ENCODE assay signal across 8 mouse cellular contexts in genomic region chr14:57910501-57911068, GRCm38 (mm10). TPM values are rescaled to one million over a fixed set of nuclear protein-coding genes. Genes with fewer than 3 reads are reported as not detected.
DNase-seq lines count a peak whose midpoint lies in the region; ATAC-seq and TF ChIP-seq lines count a peak whose summit lies in the region.

No protein-coding gene starts in this region.

- H3K27ac ChIP-seq in ES-Bruce4 (ENCODE audit: insufficient read depth, low read length): 0 out of 2 replicates have a peak overlapping the region, but pooled peaks have one; percentile 24
- no peak overlapping the region for H3K27ac ChIP-seq in forebrain, embryonic 12.5 days
- peak overlapping the region; percentile 13; the same call in 1 of the 2 replicates for H3K27ac ChIP-seq in heart, postnatal 0 days (ENCODE audit: low read depth)
- H3K27ac ChIP-seq in liver, postnatal 0 days (ENCODE audit: low read depth): peak overlapping the region; percentile 59
- no peak overlapping the region for H3K27ac ChIP-seq in neural tube, embryonic 13.5 days (replicated peaks)

- H3K4me2 ChIP-seq in forebrain, embryonic 12.5 days: peak overlapping the region; percentile 56
- H3K4me2 ChIP-seq in heart, postnatal 0 days (ENCODE audit: low read depth, low read length): peak overlapping the region; percentile 59
- peak overlapping the region; percentile 68 for H3K4me2 ChIP-seq in liver, postnatal 0 days (ENCODE audit: low read depth, low read length)
- peak overlapping the region; percentile 53 for H3K4me2 ChIP-seq in neural tube, embryonic 13.5 days

- TF ChIP-seq EP300 in ES-Bruce4 (IDR thresholded peaks at IDR 0.05; ENCODE audit: insufficient read depth, low read depth, low read length): peak; percentile 70; the same call in 1 of the 2 replicates
- TF ChIP-seq EP300 in heart, postnatal 0 days (IDR thresholded peaks at IDR 0.05; ENCODE audit: low read depth): no peak
- peak; percentile 53; the same call in 1 of the 2 replicates for TF ChIP-seq EP300 in liver, postnatal 0 days (IDR thresholded peaks at IDR 0.05; ENCODE audit: low read depth)

- TF ChIP-seq CTCF in ES-Bruce4 (IDR thresholded peaks at IDR 0.05; ENCODE audit: low read depth, low read length): peak; percentile 89
- TF ChIP-seq CTCF in heart, postnatal 0 days (IDR thresholded peaks at IDR 0.05; ENCODE audit: low read depth): peak; percentile 83
- TF ChIP-seq CTCF in liver, postnatal 0 days (IDR thresholded peaks at IDR 0.05; ENCODE audit: low read depth): peak; percentile 91

- WGBS in forebrain, embryonic 12.5 days: 20% methylated on average over 26 of the region's 26 CpGs
- 20% methylated on average over 26 of the region's 26 CpGs for WGBS in heart, postnatal 0 days
- WGBS in liver, postnatal 0 days (ENCODE audit: insufficient replicate concordance): 20% methylated on average over 26 of the region's 26 CpGs
- WGBS in neural tube, embryonic 13.5 days: 22% methylated on average over 26 of the region's 26 CpGs

- peak overlapping the region; percentile 18 for H3K4me3 ChIP-seq in ES-Bruce4 (ENCODE audit: low read depth, low read length)
- peak overlapping the region; percentile 31 for H3K4me3 ChIP-seq in forebrain, embryonic 12.5 days (replicated peaks)
- H3K4me3 ChIP-seq in heart, postnatal 0 days (ENCODE audit: low read depth, low read length): peak overlapping the region; percentile 34
- peak overlapping the region; percentile 31 for H3K4me3 ChIP-seq in liver, postnatal 0 days (ENCODE audit: low read depth, low read length)
- peak overlapping the region; percentile 30 for H3K4me3 ChIP-seq in neural tube, embryonic 13.5 days

- no peaks in the 10 kb centered on the region for H3K27me3 ChIP-seq in ES-Bruce4 (ENCODE audit: control insufficient read depth, insufficient read depth, low read length, poor library complexity, severe bottlenecking)
- peaks cover 5% of the 10 kb centered on the region; the same call in 1 of the 2 replicates for H3K27me3 ChIP-seq in forebrain, embryonic 12.5 days
- H3K27me3 ChIP-seq in heart, postnatal 0 days (ENCODE audit: control insufficient read depth, insufficient read depth, low read length): no peaks in the 10 kb centered on the region
- H3K27me3 ChIP-seq in liver, postnatal 0 days (ENCODE audit: insufficient read depth, low read length): no peaks in the 10 kb centered on the region
- H3K27me3 ChIP-seq in neural tube, embryonic 13.5 days: no peaks in the 10 kb centered on the region

- no peak for TF ChIP-seq POLR2A in ES-Bruce4 (IDR thresholded peaks at IDR 0.05; ENCODE audit: insufficient read depth, low read length)

- ATAC-seq in forebrain, embryonic 12.5 days (ENCODE audit: low FRiP score): peak; percentile 82
- peak; percentile 83 for ATAC-seq in heart, postnatal 0 days (ENCODE audit: insufficient read depth, low read depth)
- ATAC-seq in liver, postnatal 0 days: peak; percentile 90
- ATAC-seq in neural tube, embryonic 13.5 days (ENCODE audit: low read depth): peak; percentile 92

- 0 out of 2 replicates have a peak overlapping the region, but pooled peaks have one; percentile 13 for H3K9ac ChIP-seq in ES-Bruce4 (ENCODE audit: low read depth, poor library complexity, severe bottlenecking)
- no peak overlapping the region; the same call in 1 of the 2 replicates for H3K9ac ChIP-seq in forebrain, embryonic 12.5 days
- H3K9ac ChIP-seq in heart, postnatal 0 days (replicated peaks; ENCODE audit: low read depth, low read length): 0 out of 2 replicates have a peak overlapping the region, but pooled peaks have one; percentile 41
- H3K9ac ChIP-seq in liver, postnatal 0 days (replicated peaks): peak overlapping the region; percentile 43
- peak overlapping the region; percentile 60 for H3K9ac ChIP-seq in neural tube, embryonic 13.5 days

- peak; percentile 86 for DNase-seq in c-Kit-positive CD71-positive TER-119-positive erythroid progenitor cells, embryonic 14.5 days (ENCODE audit: low spot score)
- peak; percentile 83 for DNase-seq in heart, postnatal 0 days (ENCODE audit: low spot score)
- DNase-seq in kidney, postnatal 36 days: peak; percentile 91
- peak; percentile 85 for DNase-seq in liver, postnatal 0 days
- peak; percentile 63 for DNase-seq in telencephalon, adult 2 months (ENCODE audit: low read depth, low spot score)

- H3K36me3 ChIP-seq in ES-Bruce4 (ENCODE audit: control insufficient read depth, insufficient read depth, low read length, poor library complexity, severe bottlenecking): no peaks in the 10 kb centered on the region
- H3K36me3 ChIP-seq in forebrain, embryonic 12.5 days (replicated peaks): peaks cover 3% of the 10 kb centered on the region; the same call in 1 of the 2 replicates
- H3K36me3 ChIP-seq in heart, postnatal 0 days (replicated peaks; ENCODE audit: control insufficient read depth, insufficient read depth, low read length): peaks cover 4% of the 10 kb centered on the region
- no peaks in the 10 kb centered on the region for H3K36me3 ChIP-seq in liver, postnatal 0 days (replicated peaks; ENCODE audit: insufficient read depth, low read length)
- peaks cover 5% of the 10 kb centered on the region; the same call in 1 of the 2 replicates for H3K36me3 ChIP-seq in neural tube, embryonic 13.5 days

- no peaks in the 10 kb centered on the region for H3K9me3 ChIP-seq in ES-Bruce4 (replicated peaks; ENCODE audit: control insufficient read depth, insufficient read depth, low read length, poor library complexity, severe bottlenecking)
- no peaks in the 10 kb centered on the region for H3K9me3 ChIP-seq in forebrain, embryonic 12.5 days
- H3K9me3 ChIP-seq in heart, postnatal 0 days (replicated peaks; ENCODE audit: control insufficient read depth, low read length): no peaks in the 10 kb centered on the region
- H3K9me3 ChIP-seq in liver, postnatal 0 days (ENCODE audit: low read length): no peaks in the 10 kb centered on the region
- H3K9me3 ChIP-seq in neural tube, embryonic 13.5 days: no peaks in the 10 kb centered on the region

- H3K4me1 ChIP-seq in ES-Bruce4 (ENCODE audit: control insufficient read depth, insufficient read depth, low read length): peaks cover 9% of the 10 kb centered on the region
- no peaks in the 10 kb centered on the region for H3K4me1 ChIP-seq in forebrain, embryonic 12.5 days
- H3K4me1 ChIP-seq in heart, postnatal 0 days (ENCODE audit: control insufficient read depth, insufficient read depth): no peaks in the 10 kb centered on the region
- 0 out of 2 replicates have a peak, but pooled peaks cover 2% of the 10 kb centered on the region for H3K4me1 ChIP-seq in liver, postnatal 0 days (ENCODE audit: insufficient read depth)
- H3K4me1 ChIP-seq in neural tube, embryonic 13.5 days (replicated peaks): peaks cover 10% of the 10 kb centered on the region; the same call in 1 of the 2 replicates

RNA-seq across cellular contexts. Expression of gene Zdhhc20, which starts 20.5 kb away (rescaled TPM):
- polyA plus RNA-seq in ES-Bruce4 (2011; ENCODE audit: insufficient read depth, insufficient read length, low read depth, missing spikeins): 42.0 and 51.5 TPM in 2 replicates
- 58.9 and 61.2 TPM in 2 replicates for polyA plus RNA-seq in forebrain, embryonic 12.5 days (2016; fragmentation: Nextera tagmentation; extraction: Ambion mirVana)
- total RNA-seq in heart, postnatal 0 days (2014; rRNA removed; ENCODE audit: low replicate concordance): 13.2 and 18.8 TPM in 2 replicates
- polyA plus RNA-seq in heart, postnatal 0 days (2015; fragmentation: Nextera tagmentation; extraction: Ambion mirVana): 25.9 and 28.6 TPM in 2 replicates
- polyA plus RNA-seq in liver, postnatal 0 days (2015; fragmentation: Nextera tagmentation; extraction: Ambion mirVana): 10.0 and 12.9 TPM in 2 replicates
- 48.9 and 50.9 TPM in 2 replicates for polyA plus RNA-seq in neural tube, embryonic 13.5 days (2015; fragmentation: Nextera tagmentation; extraction: Ambion mirVana)

Comparison
In these comparisons a context has a peak if more than half of its experiments do, and no peak if none do; other contexts are left out.
1. H3K27ac ChIP-seq: peak in ES-Bruce4 (single experiment), heart, postnatal 0 days (single experiment) and liver, postnatal 0 days (single experiment); none in forebrain, embryonic 12.5 days (single experiment) and neural tube, embryonic 13.5 days (single experiment).
2. Peak in every context shown above with its lines, with median percentiles within 50 percentile points of each other: H3K4me3 ChIP-seq, CTCF ChIP-seq, DNase-seq, ATAC-seq and H3K4me2 ChIP-seq.